Mouse (Mus musculus) heart, postnatal 36 days (tissue): ENCODE data around the gene Dnaja4. TPM values are rescaled to one million over a fixed set of nuclear protein-coding genes. Genes with fewer than 3 reads are reported as not detected.
A peak's percentile ranks its signal among the peaks of the same experiment; 100 is the strongest.
"Not testable (repeated sequence)": the region's sequence is repeated elsewhere in the genome, so short reads cannot be mapped to it uniquely, and the experiment has no call there.

ENCODE experiments used
- DNase-seq, 2 experiments: peaks; one replicate each; pipeline ENCODE4 v3.0.0; 2021 to 2022
- intact Hi-C: fragments of 180-260 bp; cut with DNase I; formaldehyde crosslinking; loops from one replicate; pipeline ENCODE4 v1.15.1; 2025
- total RNA-seq, 2 experiments: library from RNA; stranded (reverse); gene quantifications; 2 replicates each; pipeline ENCODE4 v1.2.3; 2021

Gene Dnaja4
- 10 to 100 TPM; 71.4 to 80.4 TPM for total RNA-seq

- intact Hi-C loops: no loop called here
- DNase-seq: no peak
Observed at GRCm38 (mm10) chr9:54698318-54699086, at the start of gene Dnaja4. TSS of gene Dnaja4 (plus strand) at chr9:54698873.

- intact Hi-C loops: no loop called here
- DNase-seq: no peak
Observed at GRCm38 (mm10) chr9:54649360-54649759, 49.3 kb upstream of the Dnaja4 start.

GRCm38 (mm10) chr9:54652778-54653177 is 45.9 kb upstream of the Dnaja4 start:
- DNase-seq: no peak
- intact Hi-C loops: no loop called here

GRCm38 (mm10) chr9:54655846-54656245 is 42.8 kb upstream of the Dnaja4 start:
- intact Hi-C loops: no loop called here
- no peak for DNase-seq

- no peak for DNase-seq
- intact Hi-C loops: no loop called here
Observed at GRCm38 (mm10) chr9:54656402-54656801, 42.3 kb upstream of the Dnaja4 start.

- intact Hi-C loops: no loop called here
- no peak for DNase-seq
Observed at GRCm38 (mm10) chr9:54658773-54659172, 39.9 kb upstream of the Dnaja4 start.

GRCm38 (mm10) chr9:54661605-54662377 is 36.9 kb upstream of the Dnaja4 start, which contains the start of gene Acsbg1:
TSS of gene Acsbg1 (minus strand) at chr9:54661870.
- intact Hi-C loops: no loop called here
- no peak for DNase-seq

GRCm38 (mm10) chr9:54664358-54664757 is 34.3 kb upstream of the Dnaja4 start:
- DNase-seq: no peak
- intact Hi-C loops: no loop called here

GRCm38 (mm10) chr9:54666116-54666515 is 32.6 kb upstream of the Dnaja4 start:
- intact Hi-C loops: no loop called here
- DNase-seq: no peak

- intact Hi-C loops: no loop called here
- DNase-seq: no peak
Observed at GRCm38 (mm10) chr9:54668455-54668854, 30.2 kb upstream of the Dnaja4 start.

GRCm38 (mm10) chr9:54671962-54672361 is 26.7 kb upstream of the Dnaja4 start:
- intact Hi-C loops: no loop called here
- no peak for DNase-seq

- no peak for DNase-seq
- intact Hi-C loops: no loop called here
Observed at GRCm38 (mm10) chr9:54673887-54674286, 24.8 kb upstream of the Dnaja4 start.

GRCm38 (mm10) chr9:54676531-54676986 is 22.1 kb upstream of the Dnaja4 start:
- intact Hi-C loops: loop anchor here (1.0 to 5.0 kb wide), 3 partner anchors 62 to 239 kb away; partner anchors contain the start of gene Cib2
- DNase-seq: peak; percentile 68 to 75

- no peak for DNase-seq
- intact Hi-C loops: no loop called here
Observed at GRCm38 (mm10) chr9:54682846-54683245, 15.8 kb upstream of the Dnaja4 start.

- DNase-seq: no peak
- intact Hi-C loops: no loop called here
Observed at GRCm38 (mm10) chr9:54683814-54684605, 14.7 kb upstream of the Dnaja4 start.

- no peak for DNase-seq
- intact Hi-C loops: no loop called here
Observed at GRCm38 (mm10) chr9:54687246-54688236, 11.1 kb upstream of the Dnaja4 start.

GRCm38 (mm10) chr9:54689446-54689845 is 9.2 kb upstream of the Dnaja4 start:
- intact Hi-C loops: no loop called here
- DNase-seq: no peak

GRCm38 (mm10) chr9:54690697-54691096 is 8.0 kb upstream of the Dnaja4 start:
- intact Hi-C loops, DNase-seq: not testable (repeated sequence)

- DNase-seq: peak in 1 of 2 experiments; percentile 19
- intact Hi-C loops: not testable (repeated sequence)
Observed at GRCm38 (mm10) chr9:54691241-54691805, 7.3 kb upstream of the Dnaja4 start.

- DNase-seq: no peak
- intact Hi-C loops: no loop called here
Observed at GRCm38 (mm10) chr9:54699087-54699344, 343 bp downstream of the Dnaja4 start.
